Mouse (Mus musculus) megakaryocyte, adult 5-6 weeks (primary cell): ENCODE results near the gene Sept9. TPM values are rescaled to one million over a fixed set of nuclear protein-coding genes. Genes with fewer than 3 reads are reported as not detected.

Experiments used
- ATAC-seq: 2 replicates; pipeline ENCODE4 v1.8.0; 2016; ENCODE audit warnings: mild to moderate bottlenecking, inconsistent platforms; ENCODE audit not compliant: poor library complexity, severe bottlenecking
- total RNA-seq, 2 experiments: library from RNA; stranded (forward) in 1 of 2; stranded (reverse) in 1 of 2; fragments of 153-499, 151-499 nt in 1 of 2; fragments of 221-1000, 200-1000 nt in 1 of 2; gene quantifications; 2 replicates each; pipeline versions ENCODE4 v1.2.3 to v1.2.4; 2015 to 2017

The Sept9 gene
- total RNA-seq, 2 experiments from 2014 or later: 162 to 335 TPM

- ATAC-seq: no peak
Measured at GRCm38 (mm10) chr11:117309108-117309917, 109.9 kb downstream of the Sept9 start.

GRCm38 (mm10) chr11:117309918-117310287, 110.4 kb downstream of the Sept9 start:
- no peak for ATAC-seq

- ATAC-seq: no peak
Measured at GRCm38 (mm10) chr11:117310341-117311107, 111.1 kb downstream of the Sept9 start.

DNA sequence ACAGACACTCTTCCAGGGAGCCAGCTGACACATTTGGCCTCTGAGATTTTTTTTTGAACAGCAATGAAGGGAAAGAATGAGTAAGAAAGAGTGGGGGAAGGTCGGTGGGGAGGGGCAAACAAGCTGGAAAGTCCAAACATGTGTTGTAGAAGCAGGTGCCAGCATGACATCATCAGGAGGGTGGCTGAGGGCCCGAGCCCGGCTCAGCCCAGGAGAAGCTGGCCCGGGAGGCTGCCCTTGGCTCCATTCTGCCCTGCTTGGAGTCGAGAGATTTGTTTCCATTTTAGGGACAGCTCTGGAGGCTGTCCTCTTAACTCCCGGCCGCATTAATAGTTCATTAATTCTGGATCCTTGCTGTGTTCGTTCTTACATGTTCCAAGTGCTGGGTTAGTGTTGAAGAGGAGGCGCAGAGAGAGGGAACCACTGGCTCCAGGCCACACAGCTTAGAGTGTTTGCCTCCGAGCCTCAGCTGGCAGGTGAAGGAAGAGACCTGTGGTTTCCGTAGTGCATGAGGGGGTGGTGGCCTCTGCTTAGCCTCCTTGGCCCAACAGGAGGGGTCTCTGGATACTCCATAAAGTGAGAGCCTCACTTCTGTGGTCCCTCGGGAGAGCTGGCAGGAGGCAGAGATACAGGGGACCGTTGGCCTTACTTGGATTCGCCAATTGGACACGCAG, 111.8 kb downstream of the Sept9 start:
- no peak for ATAC-seq

DNA sequence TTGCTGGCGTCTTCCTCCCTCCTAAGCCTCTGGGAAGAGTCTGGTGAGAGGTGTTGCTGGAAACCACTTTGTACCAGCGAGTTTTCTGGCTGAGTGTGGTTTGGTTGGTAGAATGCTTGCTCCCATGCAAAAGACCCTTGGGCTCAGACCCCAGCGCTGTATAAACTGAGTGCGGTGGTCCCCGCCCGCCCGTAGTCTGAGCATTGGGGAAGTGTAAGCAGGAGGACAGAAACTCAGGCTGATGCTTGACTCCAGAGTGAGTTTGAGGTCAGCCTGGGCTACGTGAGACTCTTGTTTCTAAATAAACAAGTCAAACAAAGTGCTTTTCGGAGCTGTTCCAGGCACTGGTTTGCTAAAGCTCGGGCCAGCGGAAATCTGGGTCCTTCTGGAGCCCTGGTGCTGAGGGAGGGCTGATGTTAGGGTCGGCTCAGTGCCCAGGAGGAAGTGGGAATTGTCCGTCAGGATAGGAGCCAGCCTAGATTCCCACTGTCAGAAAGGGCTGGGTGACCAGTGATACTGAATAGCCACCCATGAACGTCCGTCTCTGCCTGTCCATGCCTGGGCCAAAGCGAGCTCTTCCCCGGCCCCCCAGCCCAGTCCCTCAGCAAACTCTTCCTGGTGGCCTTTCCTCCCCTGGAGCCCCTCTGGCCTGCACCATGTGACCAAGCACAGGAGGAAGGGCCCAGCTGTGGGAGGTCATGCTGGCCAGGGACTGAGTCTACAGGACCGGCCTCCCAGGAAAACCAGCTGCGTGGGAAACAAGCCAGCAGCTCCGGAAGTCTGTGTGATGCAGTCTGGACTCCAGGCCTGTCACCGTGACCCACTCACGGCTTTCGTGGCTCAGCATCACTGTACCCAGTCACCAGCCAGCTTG, 112.8 kb downstream of the Sept9 start:
- ATAC-seq: no peak

- ATAC-seq: 0 out of 2 replicates have a peak, but pooled peaks have one; percentile 33
Measured at GRCm38 (mm10) chr11:117312936-117313335, 113.5 kb downstream of the Sept9 start.

GRCm38 (mm10) chr11:117313446-117313845, 114.0 kb downstream of the Sept9 start:
- no peak for ATAC-seq

GRCm38 (mm10) chr11:117314026-117314425, 114.6 kb downstream of the Sept9 start:
- peak; percentile 56 for ATAC-seq

DNA sequence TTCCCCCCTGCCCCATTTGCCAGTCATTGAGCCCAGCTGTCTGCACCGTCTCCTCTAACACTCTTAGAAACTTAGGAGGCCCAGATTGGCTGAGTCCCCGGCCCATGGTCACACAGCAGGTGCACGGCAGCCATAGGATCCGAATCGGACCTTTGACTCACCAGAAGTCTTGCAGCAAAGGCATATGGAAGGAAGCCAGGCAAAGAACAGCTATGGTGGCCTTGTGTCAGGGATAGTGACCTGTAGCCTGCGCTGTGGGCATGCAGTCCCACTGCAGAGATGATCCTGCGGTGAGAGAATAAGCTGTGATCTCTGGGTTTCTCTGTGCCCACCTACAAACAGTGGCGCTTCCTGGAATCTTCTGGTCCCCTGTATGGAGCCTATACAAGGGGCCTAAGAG, 115.1 kb downstream of the Sept9 start:
- no peak for ATAC-seq

DNA sequence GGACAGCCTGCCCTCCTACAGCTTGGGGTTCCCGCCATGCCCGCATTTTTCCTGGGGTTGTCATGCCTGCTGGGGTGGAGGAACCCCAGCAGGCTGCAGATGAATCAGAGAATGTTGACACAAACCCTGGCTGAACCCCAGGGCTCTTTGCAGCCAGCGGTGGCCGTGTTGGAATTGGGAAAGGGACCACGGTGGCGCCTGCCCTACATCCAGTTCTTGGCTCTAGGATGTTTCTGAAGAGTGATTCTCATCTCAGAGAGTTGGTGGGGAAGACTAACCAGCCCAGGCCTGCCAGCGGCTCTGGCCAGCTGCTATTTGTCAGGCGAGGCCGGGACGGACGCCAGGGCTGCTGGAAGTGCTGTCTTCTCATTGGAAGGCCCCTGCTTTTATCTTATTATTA, 115.8 kb downstream of the Sept9 start:
- ATAC-seq: no peak

- no peak for ATAC-seq
Measured at GRCm38 (mm10) chr11:117316441-117317331, 117.2 kb downstream of the Sept9 start.

GRCm38 (mm10) chr11:117317429-117318101, 118.1 kb downstream of the Sept9 start:
- ATAC-seq: no peak

DNA sequence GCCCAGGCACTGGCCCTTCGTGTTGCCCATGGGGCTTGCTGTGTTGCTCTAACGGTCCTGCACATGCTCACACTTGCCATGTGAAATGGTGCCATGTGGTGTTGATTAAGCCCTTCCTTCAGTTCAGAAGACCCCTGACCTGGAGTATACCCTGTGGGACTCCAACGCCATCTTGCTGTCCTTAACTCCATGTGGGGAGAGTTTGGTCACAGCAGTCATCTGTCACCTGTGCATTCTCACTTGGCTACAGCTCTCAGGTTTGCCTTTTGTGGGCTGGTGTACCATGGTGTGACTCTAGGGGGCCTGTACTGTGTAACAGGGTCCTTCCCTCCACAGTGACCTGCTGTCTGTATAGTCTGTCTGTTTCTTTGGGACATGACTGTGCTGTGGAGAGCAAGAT, 118.7 kb downstream of the Sept9 start:
- no peak for ATAC-seq

DNA sequence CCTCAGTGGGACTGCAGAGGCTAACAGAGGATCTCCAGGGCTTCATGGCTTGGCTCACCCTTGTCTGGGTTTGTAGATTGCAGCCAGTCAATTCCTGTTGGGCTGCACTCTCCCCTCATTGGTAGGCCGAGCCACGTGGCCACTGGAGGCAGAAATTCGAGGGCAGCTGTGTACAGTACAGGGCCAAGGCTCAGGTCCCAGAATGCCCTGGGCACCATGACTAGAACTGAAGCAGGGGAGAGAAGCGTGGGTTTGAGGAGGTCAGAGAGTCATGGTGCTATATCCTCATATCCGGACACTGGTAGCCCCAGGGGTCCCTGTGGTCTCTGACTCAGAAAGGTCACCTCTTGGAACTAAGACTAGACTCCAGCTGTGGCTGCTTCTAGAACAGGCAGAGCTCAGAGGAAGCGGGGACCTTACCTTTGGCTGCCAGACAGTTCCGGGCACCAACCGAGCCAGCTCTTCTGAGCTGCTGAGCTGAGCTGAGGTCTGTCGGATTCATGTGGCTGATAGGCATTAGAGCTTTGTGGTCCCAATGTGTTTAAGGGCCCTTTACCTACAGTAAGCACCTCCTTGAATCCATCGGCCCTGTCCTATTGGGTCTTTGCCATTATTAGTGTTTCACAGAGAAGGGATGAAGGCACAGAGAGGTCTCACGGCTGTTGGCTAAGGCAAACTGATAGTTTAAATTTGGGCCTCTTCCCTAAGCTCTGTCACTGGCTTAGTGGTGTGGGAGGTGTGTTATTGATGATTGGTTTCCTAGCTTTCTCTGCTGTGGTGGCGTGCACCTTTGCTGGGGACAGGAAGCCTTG, 119.5 kb downstream of the Sept9 start:
- ATAC-seq: 0 out of 2 replicates have a peak, but pooled peaks have one; percentile 11

- peak; percentile 72 for ATAC-seq
Measured at GRCm38 (mm10) chr11:117319543-117320335, 120.3 kb downstream of the Sept9 start.

DNA sequence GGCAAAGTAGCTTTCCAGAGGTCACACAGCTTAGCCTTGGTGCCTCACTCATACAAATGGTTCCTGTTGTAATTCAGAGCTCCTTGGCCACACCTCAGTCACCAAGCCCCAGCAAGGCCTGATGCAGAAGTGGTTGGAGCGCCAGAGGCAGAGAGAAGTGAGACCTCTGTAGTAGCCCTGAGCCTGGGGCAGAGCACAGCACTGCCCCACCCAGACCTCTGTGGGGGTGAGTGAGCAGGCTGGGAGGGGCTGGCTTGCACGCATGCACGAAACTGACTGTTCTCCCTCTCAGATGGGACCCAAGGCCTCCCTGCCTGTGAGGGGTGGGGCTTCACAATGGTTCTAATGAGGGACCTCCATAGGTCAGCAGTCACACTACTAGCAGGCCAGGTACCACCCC, 121.0 kb downstream of the Sept9 start:
- peak; percentile 74 for ATAC-seq

DNA sequence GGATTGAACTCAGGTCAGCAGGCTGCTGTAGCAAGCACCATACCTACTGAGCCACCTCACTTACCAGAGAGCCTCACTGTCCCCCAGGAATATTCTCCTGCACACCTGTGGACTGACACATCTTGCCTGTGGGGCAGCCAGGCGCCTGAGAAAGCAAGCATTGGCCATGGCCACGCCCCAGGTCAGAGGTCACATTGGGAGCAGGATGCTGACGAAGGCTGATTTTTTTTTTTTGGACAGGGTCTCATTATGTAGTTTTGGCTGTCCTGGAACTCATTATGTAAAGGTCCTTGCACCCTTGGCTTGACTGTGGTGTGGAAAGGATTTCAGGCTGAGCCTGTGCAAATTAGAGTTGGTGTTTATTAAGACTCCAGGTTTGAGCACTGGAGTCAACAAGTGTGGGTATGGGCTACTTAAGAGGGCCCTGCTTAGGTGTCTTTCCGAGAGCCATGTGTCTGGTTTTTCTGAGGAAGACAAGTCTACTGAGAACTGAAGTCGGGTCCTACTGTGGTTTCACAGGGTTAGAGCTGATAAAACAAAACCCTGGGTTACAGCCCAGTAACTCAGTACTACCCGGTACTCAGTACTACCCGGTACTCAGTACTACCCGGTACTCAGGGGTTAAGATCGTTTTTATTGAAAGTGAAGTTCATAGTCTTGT, 122.0 kb downstream of the Sept9 start:
- no peak for ATAC-seq
